Mouse (Mus musculus) telencephalon, adult 2 months (tissue): ENCODE measurements at regions not wholly inside any gene's neighbourhood (a gene's known extent, or its start where the extent isn't known, plus 50 kb on each side); places are given as distances from the start of the nearest gene placed in this dataset.

Source experiments
- DNase-seq: peaks from one replicate; pipeline ENCODE4 v3.0.0-alpha.2; 2011; ENCODE audit warnings: low read depth, low spot score

DNA sequence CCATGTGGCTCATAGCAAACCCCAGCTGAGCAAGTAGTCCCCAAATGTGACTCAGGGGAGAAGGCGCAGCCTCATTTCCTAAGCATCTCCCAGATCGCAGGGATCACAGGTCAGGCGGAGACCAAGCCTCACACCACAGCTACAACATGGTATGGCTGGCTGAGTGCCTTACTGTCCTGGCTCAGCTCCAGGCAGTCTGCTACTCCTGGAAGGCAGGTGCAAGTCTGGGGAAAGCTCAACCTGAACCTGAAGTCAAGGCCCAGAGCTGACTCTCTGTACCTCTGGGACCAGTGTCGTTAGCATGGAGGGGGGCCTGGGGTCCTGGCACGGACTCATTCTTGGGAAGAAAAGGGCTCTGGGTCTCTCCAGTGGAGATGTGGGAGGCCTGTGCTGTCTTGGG lies 113.0 kb upstream of the A530016L24Rik start:
- no peak for DNase-seq

DNA sequence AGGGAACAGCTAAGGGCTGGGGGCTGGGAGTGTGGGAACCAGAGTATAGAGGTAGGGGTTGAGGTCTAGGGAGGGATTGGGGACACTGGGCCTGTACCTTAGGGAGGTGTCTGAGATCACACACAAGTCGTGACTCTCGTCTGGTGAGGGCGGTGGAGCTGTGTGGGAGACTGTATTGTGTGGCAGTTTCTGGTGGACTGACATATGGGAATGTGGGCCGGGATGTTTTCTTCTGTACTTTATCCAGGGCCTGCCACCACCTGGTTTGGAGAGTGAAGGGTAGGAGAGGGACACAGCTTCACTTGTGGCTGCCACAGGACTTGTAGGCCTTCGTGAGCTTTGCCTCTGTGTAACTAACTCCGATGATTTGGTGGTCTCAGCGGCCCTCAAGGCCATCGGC lies 112.5 kb upstream of the A530016L24Rik start:
- DNase-seq: peak; percentile 38

DNA sequence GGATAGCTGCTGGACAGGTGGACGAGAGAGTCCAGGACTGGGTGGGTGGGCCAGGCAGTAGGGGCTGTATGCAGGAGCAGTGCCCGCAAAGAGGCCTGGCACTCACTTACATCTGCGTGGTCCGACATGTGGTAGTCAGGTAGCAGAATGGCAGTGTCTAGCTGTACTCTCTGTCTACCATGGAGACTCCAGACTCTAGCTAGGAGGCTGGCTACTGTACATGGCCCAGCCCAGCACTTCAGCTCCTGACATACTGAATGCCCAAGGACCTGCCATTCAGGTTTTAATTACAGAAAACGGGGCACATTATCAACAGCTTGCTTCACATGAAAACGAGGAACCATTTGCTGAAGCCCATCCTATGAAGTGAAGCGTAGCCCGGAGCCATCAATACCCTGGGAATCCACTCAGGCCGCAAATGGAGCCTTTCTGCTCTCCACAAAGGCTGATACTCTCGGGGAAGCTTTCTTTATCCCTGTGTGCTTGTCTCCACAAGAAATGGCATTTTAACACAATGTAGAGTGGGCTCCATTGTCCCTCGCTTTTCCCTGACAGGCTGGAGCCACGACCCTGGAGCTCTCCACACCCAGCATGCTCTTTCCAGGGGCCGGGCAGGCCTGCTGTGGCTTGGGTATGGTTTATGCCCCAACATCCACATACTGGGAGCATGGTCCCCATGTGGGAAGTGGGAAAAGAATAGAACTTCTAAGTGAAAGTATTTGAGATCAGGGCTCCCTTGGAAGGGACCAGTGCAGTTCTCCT lies 110.6 kb upstream of the A530016L24Rik start:
- no peak for DNase-seq

DNA sequence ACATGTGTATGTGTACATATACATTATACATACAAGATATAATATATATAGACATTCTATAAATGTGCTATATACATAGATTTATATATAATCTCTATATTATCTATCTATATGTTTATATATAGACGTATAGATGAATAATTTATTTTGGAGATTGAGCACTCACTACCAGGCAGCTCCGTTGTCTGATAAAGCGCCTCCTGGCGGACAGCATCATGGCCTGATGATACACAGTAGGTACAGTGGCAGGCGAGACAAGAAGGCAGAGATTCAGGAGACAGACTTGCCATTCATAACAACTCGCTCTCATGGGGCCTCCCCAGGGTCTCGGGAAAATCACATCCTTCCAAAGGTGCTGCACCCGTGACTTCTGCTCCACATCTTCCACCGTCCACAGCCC lies 101.4 kb upstream of the A530016L24Rik start:
- no peak for DNase-seq

DNA sequence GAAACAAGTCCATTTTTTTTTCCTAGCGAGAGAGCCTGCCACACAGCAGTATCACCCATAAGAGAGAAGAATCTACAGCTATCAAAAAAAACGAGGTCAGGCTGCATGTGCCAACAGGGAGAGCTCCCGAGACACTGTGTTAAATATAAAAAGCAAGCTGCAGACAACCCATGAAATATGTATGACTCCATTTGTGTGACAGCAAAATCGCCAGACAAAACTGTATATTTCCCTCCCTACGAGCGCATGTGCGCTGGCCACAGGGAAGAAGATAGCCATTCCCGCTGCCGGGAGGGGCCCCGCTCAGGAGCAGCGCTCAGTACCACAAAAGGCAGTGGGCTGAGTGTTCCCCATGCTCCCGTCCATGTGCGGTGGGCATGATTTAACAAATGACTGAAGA lies 93.3 kb upstream of the A530016L24Rik start:
- no peak for DNase-seq

DNA sequence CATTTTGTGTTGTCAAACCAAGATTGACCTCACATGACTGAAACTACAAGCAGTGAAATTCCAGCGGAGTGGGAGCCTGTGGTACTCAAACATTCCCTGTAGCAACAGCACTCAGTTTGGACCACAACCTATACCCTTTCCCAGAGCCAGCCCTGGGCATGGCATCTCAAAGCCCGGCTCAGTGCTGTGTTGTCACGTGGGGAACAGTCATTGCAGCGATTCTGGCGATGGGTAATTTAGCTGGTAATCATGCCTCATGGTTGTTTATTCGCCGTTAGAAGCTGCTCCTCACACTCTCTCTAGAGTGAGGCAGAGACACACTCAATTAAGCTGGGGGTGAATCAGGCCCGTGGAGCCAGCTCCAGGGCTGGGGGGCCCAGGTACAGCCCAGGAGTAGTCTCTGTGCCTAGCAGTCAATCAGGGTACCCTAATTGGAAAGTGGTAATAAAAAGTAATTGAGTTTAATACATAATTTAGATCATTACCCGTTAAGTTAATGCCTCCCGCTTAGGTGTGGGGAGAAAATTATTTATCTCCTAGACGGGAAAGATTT lies 85.5 kb upstream of the A530016L24Rik start:
- DNase-seq: no peak

DNA sequence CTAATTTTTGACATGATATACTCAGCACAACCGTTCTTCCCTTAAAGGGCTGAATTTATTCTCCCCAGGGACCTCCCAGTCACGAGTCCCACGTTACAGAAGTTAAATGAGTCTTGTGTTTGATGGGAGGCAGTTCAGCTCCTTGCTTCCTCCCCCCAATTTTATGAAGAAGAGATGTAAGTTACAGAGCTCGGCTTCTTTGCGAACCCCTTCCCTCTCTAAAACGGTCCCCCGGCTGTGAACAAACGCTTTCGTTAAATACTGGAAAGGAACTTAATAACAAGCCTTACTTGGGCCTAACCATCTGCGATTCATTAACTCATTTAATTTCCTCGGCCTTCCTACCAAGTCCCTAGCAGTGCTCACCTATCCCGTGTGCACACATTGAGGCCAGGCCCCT lies 84.9 kb upstream of the A530016L24Rik start:
- DNase-seq: no peak

DNA sequence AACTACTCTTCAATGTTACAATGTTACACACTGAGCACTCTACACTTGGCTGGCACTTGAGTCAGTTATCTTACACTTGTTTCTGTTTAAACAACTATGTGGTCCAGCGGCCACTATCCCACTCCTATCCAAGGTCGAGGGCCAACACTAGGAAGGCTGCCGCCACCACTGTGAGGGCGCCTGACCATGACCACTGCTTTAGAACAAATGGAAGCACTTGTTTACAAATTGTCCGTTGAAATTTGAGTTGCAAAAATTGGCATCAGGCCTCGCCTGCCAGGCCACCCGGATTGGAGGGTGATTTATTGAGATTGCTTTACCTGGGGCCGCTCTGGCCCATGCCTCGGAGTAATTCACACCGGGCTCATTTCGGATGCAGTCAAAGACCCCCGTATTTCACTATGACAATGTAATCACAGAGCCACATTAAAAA lies 83.5 kb upstream of the A530016L24Rik start:
- DNase-seq: no peak

DNA sequence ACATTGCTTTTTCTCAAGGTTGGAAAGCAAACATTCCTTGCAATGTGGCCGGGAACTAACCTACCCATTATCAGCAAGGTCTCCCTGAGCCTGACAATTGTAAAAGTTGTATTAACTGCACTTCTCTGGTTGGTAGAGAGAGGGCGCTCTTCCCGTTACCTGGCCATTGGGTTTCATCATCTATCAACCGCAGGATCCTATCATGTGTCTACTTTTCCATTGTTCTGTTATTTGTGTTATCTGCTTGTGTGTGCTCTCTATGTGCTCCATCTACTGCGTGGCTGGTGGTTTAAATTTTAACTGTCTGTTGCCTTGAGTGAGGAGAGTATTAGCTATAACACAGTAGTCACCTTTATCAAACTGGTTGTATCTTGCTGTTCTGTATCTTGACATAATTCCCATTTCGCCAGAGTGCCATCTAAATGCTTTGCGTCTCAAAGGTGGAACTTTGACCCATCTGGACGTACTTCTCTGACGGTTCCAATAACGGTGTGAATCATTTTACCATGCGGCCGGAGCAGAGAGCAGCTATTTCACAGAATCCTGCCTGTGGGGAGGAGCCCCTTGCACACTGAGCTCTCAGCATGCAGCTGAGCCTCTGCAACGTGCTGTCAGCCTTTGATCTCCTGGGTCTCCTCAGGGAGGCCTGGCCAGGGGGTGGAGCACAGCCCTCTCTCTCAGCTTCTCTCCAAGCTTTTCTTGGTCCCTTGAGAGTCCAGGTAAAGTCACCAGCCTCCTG lies 77.5 kb upstream of the A530016L24Rik start:
- no peak for DNase-seq

DNA sequence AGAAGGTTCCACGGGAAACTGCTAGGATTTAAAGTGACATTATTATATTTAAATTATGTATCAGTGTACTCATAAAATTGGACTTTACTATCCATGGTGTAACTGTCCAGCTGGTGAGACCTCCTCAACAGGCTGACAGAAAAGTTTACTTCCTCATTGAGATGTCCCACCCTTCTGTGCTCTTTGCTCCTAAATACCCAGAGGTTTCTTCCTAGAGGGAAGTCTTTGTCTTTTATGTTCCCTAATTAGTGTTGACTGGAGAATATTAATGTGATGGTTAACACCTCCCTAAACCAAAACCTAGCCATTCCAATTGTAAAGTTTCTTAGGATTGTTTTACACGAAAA lies 76.9 kb upstream of the A530016L24Rik start:
- no peak for DNase-seq

DNA sequence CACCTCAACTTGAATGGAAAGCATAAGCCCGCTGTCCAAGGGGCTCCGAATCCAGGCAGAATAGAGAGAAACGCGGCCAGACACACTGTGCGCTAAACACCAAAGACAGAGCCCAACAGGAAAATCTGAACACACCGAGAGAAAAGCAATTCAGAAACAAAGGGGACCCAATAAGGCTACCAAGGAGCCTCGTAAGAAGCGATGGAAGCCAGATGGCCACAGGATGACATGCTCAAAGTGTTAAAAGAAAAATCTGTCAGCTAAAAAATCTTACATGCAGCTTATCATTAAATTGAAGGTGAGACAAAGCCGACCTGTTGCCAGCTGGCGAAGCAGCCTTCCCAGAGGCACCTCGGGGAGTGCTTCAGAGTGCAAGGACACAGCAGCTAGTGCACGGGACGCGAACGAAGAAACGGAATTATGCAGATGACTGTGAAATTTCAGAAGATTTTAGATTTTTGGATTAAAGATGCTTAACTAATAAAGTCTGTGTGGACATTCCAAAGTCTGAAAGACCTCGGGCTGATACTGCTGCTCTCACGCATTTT lies 73.2 kb upstream of the A530016L24Rik start:
- DNase-seq: no peak

DNA sequence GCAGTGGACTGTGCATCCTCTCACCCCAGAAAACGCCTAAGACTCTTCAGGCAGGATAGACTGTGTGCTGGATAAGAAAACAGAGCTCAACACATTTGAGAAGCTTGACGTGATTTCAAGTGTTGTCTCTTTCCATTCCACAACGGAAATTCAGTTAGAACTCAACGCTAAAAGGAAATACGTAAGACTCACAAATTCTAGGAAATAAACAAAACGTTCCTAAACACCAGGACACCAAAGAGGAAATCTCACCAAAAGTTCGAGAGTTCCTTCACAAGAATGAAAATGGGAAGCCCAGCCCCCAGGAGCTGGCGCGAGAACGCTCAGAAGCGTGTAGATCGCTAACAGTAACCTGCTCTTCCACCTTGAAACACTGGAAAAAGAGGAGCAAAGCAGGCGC lies 72.7 kb upstream of the A530016L24Rik start:
- DNase-seq: no peak

DNA sequence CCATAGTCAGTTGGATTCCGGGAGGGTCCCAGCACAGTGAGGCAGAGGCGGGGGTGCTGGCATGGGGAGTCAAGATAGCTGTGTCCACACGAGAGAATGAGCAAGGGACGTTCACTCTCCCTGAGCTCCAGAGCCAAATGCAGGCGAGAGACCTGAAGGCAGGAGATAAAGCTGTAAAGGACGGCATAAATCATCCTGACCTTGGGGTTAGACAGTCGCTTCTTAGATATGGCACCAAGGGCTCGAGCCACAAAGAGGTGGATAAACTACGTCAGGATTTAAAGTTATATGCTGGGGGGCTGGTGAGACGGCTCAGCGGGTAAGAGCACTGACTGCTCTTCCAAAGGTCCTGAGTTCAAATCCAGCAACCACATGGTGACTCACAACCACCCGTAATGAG lies 70.6 kb upstream of the A530016L24Rik start:
- DNase-seq: no peak

DNA sequence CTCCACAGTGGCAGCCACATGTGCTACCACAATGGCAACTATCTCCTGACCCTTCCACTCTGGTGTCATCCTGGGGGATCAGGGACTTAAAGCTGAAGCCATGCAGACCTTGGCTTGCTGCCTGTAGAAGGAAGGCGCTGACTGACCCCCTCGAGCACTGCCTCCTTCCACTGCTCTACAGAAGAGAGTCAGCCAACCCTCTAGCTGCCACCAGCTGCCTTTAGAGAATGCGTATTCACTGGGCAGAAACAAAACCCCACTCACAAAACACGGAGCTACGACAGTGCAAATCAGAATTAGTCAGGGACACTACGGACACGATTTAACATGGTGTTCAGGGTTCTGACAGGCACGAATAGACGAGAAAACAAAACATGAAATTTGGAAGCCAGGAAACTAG lies 67.1 kb upstream of the A530016L24Rik start:
- no peak for DNase-seq

DNA sequence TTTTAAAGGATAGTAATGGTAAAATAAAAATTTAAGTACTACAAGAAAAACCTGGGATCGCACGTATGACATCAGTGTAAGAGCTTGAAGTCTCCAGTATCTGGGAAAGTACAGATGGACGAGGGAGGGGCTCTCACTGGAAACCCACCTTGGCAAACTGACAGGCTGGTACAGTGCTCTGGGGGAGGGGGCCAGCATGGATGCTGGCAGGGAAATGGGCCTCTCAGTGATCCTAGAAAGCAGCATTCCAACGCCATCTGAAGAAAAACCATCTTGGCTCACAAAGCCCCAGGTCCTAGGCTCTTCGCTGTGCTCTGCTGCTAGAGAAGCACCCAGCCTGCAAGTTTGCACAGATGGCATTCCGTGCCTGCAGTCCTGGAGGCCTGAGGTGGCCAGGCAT lies 65.1 kb upstream of the A530016L24Rik start:
- no peak for DNase-seq

DNA sequence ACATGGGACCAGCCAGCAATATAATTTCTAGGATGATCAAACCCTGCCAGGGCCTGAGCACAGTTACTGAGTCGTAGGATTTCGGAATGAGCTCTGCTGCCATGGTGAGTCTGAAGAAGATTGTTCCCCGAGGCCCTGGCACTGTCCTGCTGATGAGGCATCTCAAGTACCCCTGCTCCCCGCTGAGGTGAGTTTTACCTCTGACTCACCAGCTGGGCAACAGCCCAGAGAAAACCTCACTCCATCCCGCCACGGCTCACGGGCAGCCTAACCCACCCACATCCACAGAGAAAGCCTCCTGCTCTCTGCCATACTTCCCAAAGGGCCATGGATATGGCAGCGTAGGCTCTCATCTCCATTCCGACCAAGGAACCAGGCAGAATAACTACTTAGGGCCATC lies 62.6 kb upstream of the A530016L24Rik start:
- DNase-seq: no peak

DNA sequence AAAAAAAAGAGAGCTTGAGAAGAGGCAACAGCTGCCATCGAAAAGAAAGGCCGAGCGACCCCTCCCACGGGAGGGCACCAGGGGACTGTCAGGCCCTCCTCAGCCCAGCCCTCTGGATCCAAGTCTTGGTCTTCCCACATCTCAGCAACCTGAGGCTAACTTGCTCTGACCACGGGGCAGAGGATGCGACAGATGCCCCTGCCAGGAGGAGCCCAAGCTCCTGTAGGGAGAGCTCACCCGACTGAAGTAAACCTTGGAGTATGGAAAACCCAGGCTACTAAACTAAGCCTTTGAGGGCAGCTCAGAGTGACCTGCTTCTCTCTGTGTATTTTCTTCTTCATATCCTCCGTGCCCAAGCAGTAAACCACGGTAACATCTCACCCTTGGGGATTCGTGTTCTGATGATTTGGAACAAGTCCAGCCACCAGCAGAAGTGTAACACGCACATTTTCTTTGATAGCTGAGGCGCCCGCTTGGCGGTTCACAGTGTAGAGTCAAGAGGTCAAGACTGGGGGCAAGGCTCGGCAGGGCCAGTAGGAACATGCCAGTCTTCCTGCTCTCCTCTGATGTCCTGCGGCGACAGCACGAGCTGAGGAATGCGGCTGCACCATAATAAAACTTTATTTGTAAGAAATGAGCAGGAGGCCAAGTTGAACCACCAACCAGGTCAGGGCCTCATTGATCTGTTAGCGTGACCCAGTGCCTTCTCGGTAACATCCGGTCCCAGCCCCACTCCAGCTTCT lies 59.0 kb upstream of the A530016L24Rik start:
- DNase-seq: no peak

DNA sequence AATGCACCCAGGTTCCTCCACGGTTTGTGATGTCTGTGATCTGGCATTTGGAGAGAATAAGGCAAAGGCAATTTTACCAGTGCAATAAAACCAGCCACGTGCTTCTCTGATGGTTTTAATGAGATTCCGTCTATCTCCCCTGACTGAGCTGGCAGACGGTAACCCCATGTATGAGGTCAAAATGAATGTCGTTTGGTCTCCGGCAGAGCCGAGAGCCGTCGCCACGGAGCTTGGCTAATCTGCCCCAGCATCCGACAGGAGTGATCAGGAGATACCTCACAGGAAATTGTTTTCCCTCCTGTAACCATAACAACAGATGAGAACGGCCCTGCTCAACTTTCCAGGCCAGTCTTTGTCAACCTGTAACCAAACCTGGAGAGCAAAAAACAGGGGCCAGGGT lies 55.9 kb upstream of the A530016L24Rik start:
- DNase-seq: no peak

DNA sequence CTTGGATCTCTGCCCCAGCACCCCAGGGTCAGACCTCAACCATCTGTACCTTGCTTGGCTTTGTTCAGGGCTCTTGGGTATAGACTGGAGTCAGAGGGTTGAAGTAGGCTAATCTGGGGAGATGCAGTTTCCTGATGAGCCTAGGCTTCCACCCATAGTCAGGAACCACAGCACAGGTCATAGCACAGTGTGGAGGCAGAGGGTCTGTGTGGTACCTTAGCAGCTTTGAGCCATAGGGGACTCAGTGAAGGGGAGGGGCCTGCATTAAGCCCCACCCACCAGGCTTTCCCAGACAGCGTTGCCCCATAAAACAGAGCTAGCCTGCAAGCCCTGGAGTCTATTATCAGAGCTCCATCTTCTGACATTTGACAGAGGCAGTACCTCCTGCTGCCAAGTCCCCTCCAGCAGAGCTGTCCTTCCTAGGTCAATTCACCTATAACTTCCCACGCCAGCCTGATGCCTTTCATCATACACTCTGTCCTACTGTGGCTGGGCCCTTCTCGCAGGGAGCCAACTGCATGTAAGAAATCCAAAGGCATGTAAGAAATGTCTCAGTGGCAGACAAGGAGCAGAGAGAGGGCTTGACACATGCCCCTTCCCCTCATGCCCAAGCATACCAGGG lies 54.5 kb upstream of the A530016L24Rik start:
- DNase-seq: no peak

DNA sequence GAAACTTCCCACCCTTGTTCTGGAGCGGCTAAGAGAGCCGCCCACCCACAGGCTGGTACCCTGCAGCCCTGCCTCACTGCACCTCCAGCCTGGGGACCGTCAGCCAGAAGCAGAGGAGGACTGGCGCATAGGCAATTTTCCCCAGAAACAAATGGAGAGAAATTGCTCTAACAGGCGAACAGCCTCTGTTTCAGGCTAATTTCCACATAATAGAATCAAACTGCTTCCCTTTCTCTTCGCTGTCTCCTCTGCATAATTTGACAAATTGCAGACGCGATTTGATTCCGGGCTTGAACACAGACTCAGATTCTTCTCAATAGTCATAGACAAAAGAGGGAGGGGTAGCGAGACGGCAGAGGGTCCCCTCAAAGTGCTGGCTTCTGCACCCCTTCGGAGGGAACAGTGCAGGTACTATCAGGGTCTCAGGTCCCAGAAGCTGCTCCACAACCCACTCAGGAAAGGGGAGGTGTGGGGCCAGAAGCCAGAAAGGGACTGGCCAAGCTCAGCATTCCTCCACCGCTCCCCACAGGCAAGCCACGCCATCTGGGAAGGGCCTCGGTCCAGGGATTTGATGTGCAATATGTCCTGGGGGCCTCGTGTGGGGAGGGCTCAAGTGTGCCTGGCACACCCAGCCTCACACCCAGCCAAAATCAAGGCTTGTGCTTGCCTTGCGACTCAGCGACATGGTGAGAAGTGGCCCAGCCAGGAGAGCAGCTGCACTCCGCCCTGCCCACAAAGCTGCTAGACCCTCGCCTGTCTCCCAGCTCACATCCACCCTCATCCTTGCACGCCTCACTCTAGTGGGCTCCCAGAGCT lies 53.7 kb upstream of the A530016L24Rik start:
- DNase-seq: peak; percentile 35

DNA sequence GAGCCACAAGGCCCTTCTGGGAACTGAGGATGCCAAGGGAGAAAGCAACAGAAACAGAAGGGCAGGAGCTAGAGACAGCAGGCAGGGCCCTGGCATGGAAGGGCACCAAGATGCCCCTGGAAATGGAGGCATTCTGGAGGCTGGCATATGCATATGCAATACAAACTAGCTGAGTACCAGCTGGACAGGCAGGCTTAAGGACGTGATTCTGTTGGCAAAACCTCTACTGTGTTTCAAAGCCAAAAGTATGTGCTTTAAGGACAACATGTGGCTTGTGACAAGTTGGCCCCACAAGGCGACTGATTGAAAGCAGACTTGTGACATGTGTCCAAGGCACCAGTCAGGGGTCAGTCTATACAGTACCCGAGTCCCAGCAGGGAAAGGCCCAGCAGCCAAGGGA lies 52.2 kb upstream of the A530016L24Rik start:
- no peak for DNase-seq
